Mouse (Mus musculus): ENCODE results near the gene Ccdc58. TPM values are rescaled to one million over a fixed set of nuclear protein-coding genes. Genes with fewer than 3 reads are reported as not detected.
A peak's percentile ranks its signal among the peaks of the same experiment; 100 is the strongest.
"Not testable (repeated sequence)": the region's sequence is repeated elsewhere in the genome, so short reads cannot be mapped to it uniquely, and the experiment has no call there.

The Ccdc58 gene
- polyA plus RNA-seq, 1 experiment from 2014 or later, result 80.6 TPM

DNA sequence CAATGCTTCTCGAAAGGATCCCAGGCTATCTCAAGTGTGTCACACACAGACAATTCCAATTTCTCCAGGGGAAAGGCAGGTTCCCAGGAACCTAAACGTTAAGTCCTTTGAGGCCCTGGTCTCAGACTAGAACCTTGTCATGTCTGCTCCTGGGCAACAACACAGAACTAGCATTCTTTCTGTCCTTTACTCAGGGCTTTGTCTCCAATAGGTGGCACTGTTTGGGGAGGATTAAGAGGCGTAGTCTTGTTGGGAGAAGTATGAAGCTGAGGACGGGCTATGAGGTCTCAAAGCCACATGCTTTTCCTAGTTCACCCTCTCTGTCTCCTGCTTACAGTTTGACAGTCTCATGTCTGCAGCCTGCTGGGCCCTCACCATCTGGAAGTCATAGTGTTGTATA, 23.9 kb upstream of the Ccdc58 start:
- Histone ChIP-seq H3K4me2 (no peak overlapping the region), H3K27me3 (ENCODE audit: insufficient read depth, low read length) (no peaks in the 10 kb centered on the region), H3K27ac (ENCODE audit: low read depth) (no peak overlapping the region), H3K36me3 (ENCODE audit: insufficient read depth) (peaks cover 90% of the 10 kb centered on the region), H3K9me3 (ENCODE audit: low read depth, low read length) (no peaks in the 10 kb centered on the region), H3K4me1 (ENCODE audit: insufficient read depth) (no peaks in the 10 kb centered on the region), H3K4me3 (ENCODE audit: low read depth, low read length) (no peak overlapping the region), H3K9ac (no peak overlapping the region)
- DNase-seq (no peak), ATAC-seq (ENCODE audit: insufficient read depth) (no peak)
- 0 out of 2 replicates have a peak, but pooled peaks have one; percentile 5 for TF ChIP-seq CTCF (IDR thresholded peaks at IDR 0.05; ENCODE audit: low read depth)
- WGBS, result 82% methylated on average over 4 of the region's 4 CpGs

DNA sequence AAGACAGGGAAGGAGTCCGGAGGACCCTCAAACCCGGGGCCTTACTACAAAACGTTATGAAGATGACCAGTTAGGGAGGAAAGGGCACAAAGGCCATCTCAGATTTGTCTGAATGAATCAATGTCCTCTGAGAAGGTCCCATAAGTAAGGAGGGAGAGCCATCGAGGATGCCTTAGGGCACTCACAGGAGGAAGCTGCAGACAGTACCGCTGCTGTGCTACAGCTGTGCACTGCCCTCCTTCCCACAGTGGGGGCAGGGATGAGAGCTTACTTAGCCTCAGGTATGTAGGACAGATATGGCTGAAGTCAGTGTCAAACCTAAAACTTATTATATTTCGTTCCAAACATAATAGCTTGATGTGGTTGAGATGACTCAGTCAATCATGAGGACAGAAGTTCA, 20.0 kb upstream of the Ccdc58 start:
- no peaks in the 10 kb centered on the region for H3K27me3 ChIP-seq (ENCODE audit: insufficient read depth, low read length)
- H3K9me3 ChIP-seq (ENCODE audit: low read depth, low read length), result no peaks in the 10 kb centered on the region
- DNase-seq (no peak), ATAC-seq (ENCODE audit: insufficient read depth) (no peak)
- H3K9ac ChIP-seq, result no peak overlapping the region
- peaks cover 60% of the 10 kb centered on the region for H3K36me3 ChIP-seq (ENCODE audit: insufficient read depth)
- WGBS, result 91% methylated on average over 6 of the region's 6 CpGs
- no peaks in the 10 kb centered on the region for H3K4me1 ChIP-seq (ENCODE audit: insufficient read depth)
- no peak overlapping the region for H3K27ac ChIP-seq (ENCODE audit: low read depth)
- no peak overlapping the region for H3K4me2 ChIP-seq
- H3K4me3 ChIP-seq (ENCODE audit: low read depth, low read length), result no peak overlapping the region
- no peak for TF ChIP-seq CTCF (IDR thresholded peaks at IDR 0.05; ENCODE audit: low read depth)

DNA sequence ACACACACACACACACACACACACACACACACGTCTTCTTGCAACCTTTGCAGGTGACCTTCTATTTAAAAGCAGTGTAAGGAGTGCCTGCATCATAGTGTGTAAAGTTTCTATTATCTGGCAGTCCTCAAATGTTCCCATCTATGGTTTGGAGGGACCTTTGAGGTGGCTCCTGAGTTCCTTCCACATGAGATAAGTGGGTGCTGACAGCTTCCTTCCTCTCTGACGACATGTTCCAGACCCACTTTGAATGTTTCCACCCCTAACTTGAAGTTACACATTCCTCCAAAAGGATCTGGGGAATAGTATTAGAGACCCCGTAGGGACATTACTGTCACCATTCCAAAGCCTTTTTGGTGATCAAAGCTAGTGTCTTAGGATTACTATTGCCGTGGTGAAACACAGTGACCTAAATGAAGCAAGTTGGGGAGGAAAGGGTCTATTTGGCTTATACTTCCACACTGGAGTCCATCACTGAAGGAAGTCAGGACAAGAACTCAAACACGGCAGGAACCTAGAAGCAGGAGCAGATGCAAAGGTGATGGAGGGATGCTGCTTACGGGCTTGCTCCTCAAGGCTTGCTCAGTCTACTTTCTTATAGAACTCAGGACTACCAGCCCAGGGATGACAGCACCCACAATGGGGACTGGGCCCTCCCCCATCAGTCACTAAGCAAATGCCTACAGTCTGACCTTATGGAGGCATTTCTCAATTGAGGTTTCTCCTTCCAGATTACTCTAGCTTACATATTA, 17.8 kb upstream of the Ccdc58 start:
- no peak for TF ChIP-seq CTCF (IDR thresholded peaks at IDR 0.05; ENCODE audit: low read depth)
- ATAC-seq (ENCODE audit: insufficient read depth) (no peak), DNase-seq (no peak)
- Histone ChIP-seq H3K27me3 (ENCODE audit: insufficient read depth, low read length) (no peaks in the 10 kb centered on the region), H3K27ac (ENCODE audit: low read depth) (no peak overlapping the region), H3K4me3 (ENCODE audit: low read depth, low read length) (no peak overlapping the region), H3K9me3 (ENCODE audit: low read depth, low read length) (no peaks in the 10 kb centered on the region), H3K9ac (no peak overlapping the region), H3K36me3 (ENCODE audit: insufficient read depth) (peaks cover 41% of the 10 kb centered on the region), H3K4me2 (no peak overlapping the region), H3K4me1 (ENCODE audit: insufficient read depth) (no peaks in the 10 kb centered on the region)
- 72% methylated on average over 6 of the region's 6 CpGs for WGBS

DNA sequence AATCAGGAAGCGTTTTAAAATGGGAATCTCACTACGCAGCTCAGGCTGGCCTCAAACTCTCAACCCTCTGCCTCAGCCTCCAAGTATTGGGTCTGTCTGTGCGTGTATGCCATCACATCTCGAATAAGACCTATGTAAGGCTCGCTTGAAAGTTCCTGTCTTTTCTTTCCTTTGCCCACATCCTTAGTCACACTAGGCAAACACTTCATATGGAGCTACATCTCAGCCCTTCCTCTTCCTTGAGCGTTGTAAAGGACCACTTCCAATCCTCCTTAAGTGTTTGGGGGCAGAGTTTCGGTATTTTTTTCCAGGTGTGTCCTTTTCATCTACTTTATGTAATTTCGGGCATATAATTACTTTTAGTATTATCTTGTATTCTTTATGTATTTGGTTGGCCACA, 16.6 kb upstream of the Ccdc58 start:
- no peak for TF ChIP-seq CTCF (IDR thresholded peaks at IDR 0.05; ENCODE audit: low read depth)
- ATAC-seq (ENCODE audit: insufficient read depth), result no peak
- H3K27me3 ChIP-seq (ENCODE audit: insufficient read depth, low read length), result no peaks in the 10 kb centered on the region
- no peaks in the 10 kb centered on the region for H3K4me1 ChIP-seq (ENCODE audit: insufficient read depth)
- peaks cover 29% of the 10 kb centered on the region for H3K36me3 ChIP-seq (ENCODE audit: insufficient read depth)
- no peak overlapping the region for H3K4me3 ChIP-seq (ENCODE audit: low read depth, low read length)
- no peak overlapping the region for H3K4me2 ChIP-seq
- DNase-seq, result no peak
- no peaks in the 10 kb centered on the region for H3K9me3 ChIP-seq (ENCODE audit: low read depth, low read length)
- no peak overlapping the region for H3K27ac ChIP-seq (ENCODE audit: low read depth)
- WGBS, result 79% methylated on average over 8 of the region's 8 CpGs
- H3K9ac ChIP-seq, result no peak overlapping the region

DNA sequence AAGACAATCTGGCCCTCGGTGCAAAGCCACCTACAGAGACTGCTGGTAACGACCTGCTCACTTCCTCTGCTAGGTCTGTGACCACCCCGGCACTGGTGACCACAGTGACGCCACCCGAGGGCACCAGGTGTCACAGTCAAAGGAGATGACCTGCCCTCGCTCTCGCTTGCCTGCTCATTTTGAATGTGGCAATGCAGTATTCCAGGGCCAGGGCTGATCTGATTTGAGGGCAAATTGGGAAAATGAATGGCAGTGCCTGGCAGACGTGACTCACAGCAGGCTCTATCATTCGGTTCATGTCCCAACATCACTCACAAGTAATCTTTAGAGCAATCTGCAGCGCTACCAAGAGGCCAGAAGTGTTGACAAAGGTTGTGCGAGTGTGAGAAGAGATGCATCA, 15.1 kb upstream of the Ccdc58 start:
- Histone ChIP-seq H3K9ac (no peak overlapping the region), H3K27ac (ENCODE audit: low read depth) (no peak overlapping the region), H3K27me3 (ENCODE audit: insufficient read depth, low read length) (no peaks in the 10 kb centered on the region), H3K4me1 (ENCODE audit: insufficient read depth) (no peaks in the 10 kb centered on the region), H3K4me3 (ENCODE audit: low read depth, low read length) (no peak overlapping the region), H3K9me3 (ENCODE audit: low read depth, low read length) (no peaks in the 10 kb centered on the region), H3K36me3 (ENCODE audit: insufficient read depth) (peaks cover 15% of the 10 kb centered on the region), H3K4me2 (no peak overlapping the region)
- whole genome bisulfite sequencing, result 87% methylated on average over 11 of the region's 11 CpGs
- no peak for TF ChIP-seq CTCF (IDR thresholded peaks at IDR 0.05; ENCODE audit: low read depth)
- DNase-seq, result no peak
- no peak for ATAC-seq (ENCODE audit: insufficient read depth)

DNA sequence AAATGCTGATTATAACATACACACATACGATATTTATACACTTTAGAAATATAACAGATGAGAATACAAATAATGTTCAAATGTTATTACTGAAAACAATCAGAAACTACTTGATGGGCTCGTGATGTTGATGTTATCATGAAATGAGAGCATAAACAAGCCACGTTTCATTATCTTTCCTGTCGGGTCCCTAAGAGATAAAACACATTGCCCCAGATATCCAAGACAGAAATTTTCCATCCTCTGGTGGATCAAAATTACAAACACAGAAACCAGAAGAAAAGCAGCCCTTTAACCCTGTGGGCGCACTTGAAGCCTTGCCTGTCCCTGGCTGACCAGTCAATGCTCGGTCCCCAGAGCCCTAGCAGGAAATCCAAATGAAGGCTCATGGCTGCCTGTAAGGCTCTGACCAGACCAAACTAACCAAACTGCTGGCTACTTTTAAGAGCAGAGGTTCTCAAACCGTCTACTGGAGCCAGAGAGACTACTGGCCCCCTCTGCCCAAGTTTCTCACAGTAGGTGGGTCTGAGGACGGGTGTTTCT, 13.5 kb upstream of the Ccdc58 start:
- 49% methylated on average over 8 of the region's 8 CpGs for WGBS
- no peak overlapping the region for H3K27ac ChIP-seq (ENCODE audit: low read depth)

DNA sequence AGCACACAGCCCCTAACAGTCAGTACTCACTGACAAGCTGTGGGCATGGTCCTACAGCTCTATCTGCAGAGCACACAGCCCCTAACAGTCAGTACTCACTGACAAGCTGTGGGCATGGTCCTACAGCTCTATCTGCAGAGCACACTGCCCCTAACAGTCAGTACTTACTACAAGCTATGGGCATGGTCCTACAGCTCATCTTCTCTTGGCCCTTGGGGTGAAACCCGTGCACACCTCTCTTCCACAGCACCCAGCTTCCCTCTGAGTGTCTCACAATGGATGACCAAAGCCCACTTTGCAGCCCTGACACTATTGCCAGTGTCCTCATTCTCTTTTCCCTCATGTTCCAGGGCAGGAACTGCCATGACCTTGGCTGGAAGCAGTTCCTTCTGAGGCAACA, 9.0 kb upstream of the Ccdc58 start:
- not testable (repeated sequence) for H3K36me3 ChIP-seq (ENCODE audit: insufficient read depth); H3K27me3 ChIP-seq (ENCODE audit: insufficient read depth, low read length); H3K27ac ChIP-seq (ENCODE audit: low read depth); H3K4me1 ChIP-seq (ENCODE audit: insufficient read depth); H3K9me3 ChIP-seq (ENCODE audit: low read depth, low read length); H3K4me2 ChIP-seq; DNase-seq; H3K4me3 ChIP-seq (ENCODE audit: low read depth, low read length); H3K9ac ChIP-seq; ATAC-seq (ENCODE audit: insufficient read depth)
- WGBS, result 85% methylated on average over 1 of the region's 1 CpGs

More for the DNA sequence above, 13.5 kb upstream of the Ccdc58 start:
- Histone ChIP-seq H3K4me3 (ENCODE audit: low read depth, low read length) (no peak overlapping the region), H3K27me3 (ENCODE audit: insufficient read depth, low read length) (no peaks in the 10 kb centered on the region), H3K4me2 (no peak overlapping the region), H3K9me3 (ENCODE audit: low read depth, low read length) (no peaks in the 10 kb centered on the region), H3K36me3 (ENCODE audit: insufficient read depth) (peaks cover 7% of the 10 kb centered on the region; the same call in 1 of the 2 replicates), H3K4me1 (ENCODE audit: insufficient read depth) (no peaks in the 10 kb centered on the region), H3K9ac (no peak overlapping the region)
- TF ChIP-seq CTCF (IDR thresholded peaks at IDR 0.05; ENCODE audit: low read depth), result no peak
- ATAC-seq (ENCODE audit: insufficient read depth) (no peak), DNase-seq (no peak)
